Mouse (Mus musculus) duodenum, adult 2 months (tissue): Measurements from ENCODE around the gene Tmem213. TPM values are rescaled to one million over a fixed set of nuclear protein-coding genes. Genes with fewer than 3 reads are reported as not detected.

ENCODE experiments used
- polyA plus RNA-seq: library from polyadenylated mRNA; depleted of rRNA; stranded (reverse); fragments of >200 nt; gene quantifications from 2 replicates; pipeline ENCODE4 v1.2.3, GENCODE M21; 2012; ENCODE audit warnings: low replicate concordance; rRNA removed

The Tmem213 gene
- 7.6 TPM in 1 of 2 replicates, not detected in the other for polyA plus RNA-seq

DNA sequence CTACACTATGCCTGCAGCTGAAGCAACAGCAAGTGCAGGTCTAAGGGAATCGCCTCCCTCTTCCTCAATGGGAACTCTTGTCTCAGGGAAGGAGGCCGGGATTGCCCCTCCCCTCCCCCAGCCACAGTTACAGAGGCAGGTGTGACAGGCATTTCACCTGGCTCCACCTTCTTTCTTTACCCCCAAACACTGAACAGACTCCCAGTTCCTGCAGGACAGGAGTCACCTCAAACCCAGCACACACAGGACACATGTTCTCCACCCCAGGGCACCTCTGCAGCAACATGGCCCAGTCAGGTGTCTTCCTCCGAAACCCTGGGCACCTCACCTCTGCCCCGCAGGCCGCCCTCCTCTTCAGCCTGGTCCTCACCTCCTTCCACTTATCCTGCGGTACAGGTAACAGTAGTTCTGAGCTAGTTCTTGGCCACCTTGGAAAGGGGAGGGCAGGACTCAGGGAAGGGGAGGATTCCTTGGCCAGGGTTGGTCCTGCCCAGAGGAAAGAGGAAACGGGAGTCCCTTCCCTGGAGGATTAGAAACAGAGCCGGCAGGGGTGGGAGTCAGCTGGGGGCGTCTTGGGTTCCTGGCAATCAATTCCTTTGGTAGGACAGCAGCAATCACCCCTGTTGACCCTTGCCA lies at the start of gene Tmem213:
TSS of gene Tmem213 (plus strand) at position 96 of the 636 bp plus-strand sequence.

DNA sequence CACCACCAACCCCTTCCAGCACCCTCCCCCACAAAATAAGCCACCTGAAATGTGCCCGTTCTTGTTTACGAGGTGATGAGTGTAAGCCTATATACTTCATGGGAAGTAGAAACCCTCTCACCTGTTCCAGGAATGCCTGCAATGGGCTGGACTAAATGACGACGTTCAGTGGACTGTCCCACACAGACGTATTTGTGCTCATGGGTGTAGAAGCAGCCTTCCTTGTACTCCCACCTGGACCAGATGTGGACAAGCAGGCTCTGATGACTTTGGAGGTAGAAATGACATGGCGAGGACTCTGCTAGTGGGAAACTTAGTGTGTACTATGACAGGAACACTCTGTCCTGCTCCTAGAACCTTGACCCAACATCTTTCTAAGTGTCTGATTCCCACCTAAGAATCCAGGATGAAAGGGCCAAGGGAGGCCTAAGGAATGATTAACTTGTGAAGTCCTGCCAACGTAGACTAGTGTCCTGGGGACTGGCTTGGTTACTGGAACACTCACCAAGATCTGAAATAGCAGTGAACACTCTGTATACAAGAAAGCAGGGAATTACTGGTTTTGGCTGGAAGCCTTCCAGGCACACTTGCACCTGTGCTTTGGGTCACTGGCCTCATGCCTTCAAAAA lies 15.3 kb downstream of the Tmem213 start, which contains the start of gene Atp6v0a4:
TSS of gene Atp6v0a4 (minus strand) at position 380 of the 629 bp plus-strand sequence.

Other genes with a start within 250 kb of the Tmem213 start
- 2.8 and 7.9 TPM in 2 replicates for gene Trim24, start 238.4 kb upstream of the Tmem213 start, polyA plus RNA-seq
- 0.25 and 0.30 TPM in 2 replicates for gene Svopl, start 62.3 kb upstream of the Tmem213 start, polyA plus RNA-seq
- gene Atp6v0a4, start 15.3 kb downstream of the Tmem213 start, polyA plus RNA-seq = 0.02 and 2.7 TPM in 2 replicates
- gene D630045J12Rik, start 144.8 kb downstream of the Tmem213 start, polyA plus RNA-seq = 0.17 and 0.88 TPM in 2 replicates
- 0.51 and 0.81 TPM in 2 replicates for gene Zc3hav1l, start 190.0 kb downstream of the Tmem213 start, polyA plus RNA-seq
- 11.5 and 13.5 TPM in 2 replicates for gene Zc3hav1, start 245.3 kb downstream of the Tmem213 start, polyA plus RNA-seq